Mouse (Mus musculus) neutrophil, adult 5-6 weeks (primary cell): ENCODE data around the gene Ablim1. TPM values are rescaled to one million over a fixed set of nuclear protein-coding genes. Genes with fewer than 3 reads are reported as not detected.

Source experiments
- ATAC-seq: fragments of 151-379, 151-347 bp; 2 replicates; pipeline ENCODE4 v1.8.0; 2017; ENCODE audit warnings: mild to moderate bottlenecking, moderate TSS enrichment; ENCODE audit not compliant: insufficient number of reproducible peaks, poor library complexity, low FRiP score, severe bottlenecking; ENCODE audit errors: extremely low read depth
- total RNA-seq: library from RNA; stranded (forward); fragments of 200-1000 nt; gene quantifications from 2 replicates; pipeline ENCODE4 v1.2.3, GENCODE M21; 2017

Ablim1 gene
- total RNA-seq, 1 experiment from 2014 or later: 255 TPM

DNA sequence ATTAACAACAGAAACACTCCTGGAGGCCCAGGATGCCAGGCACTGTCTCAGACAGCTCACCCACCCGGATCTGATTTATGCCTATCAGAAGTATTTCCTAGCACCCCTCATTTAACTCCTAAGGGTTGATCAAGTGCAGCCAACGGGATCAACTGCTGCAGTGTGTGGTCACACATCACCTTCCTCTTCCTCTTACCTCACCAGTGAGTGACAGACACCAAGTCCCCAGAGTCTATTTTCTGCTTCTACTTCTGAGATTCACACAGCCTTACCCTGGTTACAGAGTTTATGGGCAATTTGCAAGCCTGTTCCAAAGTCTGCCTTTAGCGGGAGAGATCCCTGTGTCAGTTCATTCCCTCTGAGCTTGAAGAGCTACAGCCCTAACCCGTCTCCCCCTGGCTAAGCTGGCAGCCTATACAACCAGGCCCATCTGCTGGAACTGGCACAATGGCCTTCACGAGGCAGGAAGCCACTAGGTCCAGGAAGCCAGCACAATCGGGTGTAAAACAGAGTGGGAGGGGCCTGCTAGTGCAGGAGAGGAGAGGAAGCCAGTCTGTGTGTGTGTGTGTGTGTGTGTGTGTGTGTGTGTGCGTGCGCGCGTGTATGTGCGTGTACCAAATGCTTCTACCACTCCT lies 191.1 kb downstream of the Ablim1 start:
- peak; percentile 49 for ATAC-seq

DNA sequence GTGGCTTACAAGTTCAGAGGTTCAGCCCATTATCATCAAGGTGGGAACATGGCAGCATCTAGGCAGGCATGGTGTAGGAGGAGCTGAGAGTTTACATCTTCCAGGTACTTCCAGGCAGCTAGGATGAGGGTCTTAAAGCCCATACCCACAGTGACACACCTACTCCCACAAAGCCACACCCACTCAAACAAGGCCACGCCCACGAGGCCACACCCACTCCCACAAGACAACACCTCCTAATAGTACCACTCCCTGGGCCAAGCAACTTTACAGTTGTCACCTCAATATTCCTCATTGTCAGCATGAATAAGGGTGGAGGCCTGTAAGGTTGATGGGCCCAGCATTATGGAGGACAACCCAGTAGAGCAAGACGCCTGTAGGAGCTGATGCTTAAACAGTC lies 192.5 kb downstream of the Ablim1 start:
- no peak for ATAC-seq

DNA sequence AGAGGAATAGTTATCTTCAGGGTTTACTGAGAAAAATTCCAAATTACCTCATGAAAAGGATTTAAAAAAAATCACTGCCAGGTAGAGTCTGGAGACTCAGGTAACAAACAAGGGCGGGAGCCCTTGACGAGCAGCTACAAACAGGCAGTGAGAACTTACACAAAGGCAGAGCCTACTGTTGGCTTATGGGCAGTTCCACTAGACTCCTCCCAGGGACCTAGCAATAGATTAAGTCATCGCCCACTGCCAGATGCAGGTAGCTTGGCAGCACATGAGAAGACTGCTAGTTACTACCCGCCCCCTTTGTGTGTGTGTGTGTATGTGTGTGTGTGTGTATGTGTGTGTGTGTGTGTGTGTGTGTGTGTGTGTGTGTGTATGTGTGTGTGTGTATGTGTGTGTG lies 193.7 kb downstream of the Ablim1 start:
- ATAC-seq: peak; percentile 14; the same call in 1 of the 2 replicates

DNA sequence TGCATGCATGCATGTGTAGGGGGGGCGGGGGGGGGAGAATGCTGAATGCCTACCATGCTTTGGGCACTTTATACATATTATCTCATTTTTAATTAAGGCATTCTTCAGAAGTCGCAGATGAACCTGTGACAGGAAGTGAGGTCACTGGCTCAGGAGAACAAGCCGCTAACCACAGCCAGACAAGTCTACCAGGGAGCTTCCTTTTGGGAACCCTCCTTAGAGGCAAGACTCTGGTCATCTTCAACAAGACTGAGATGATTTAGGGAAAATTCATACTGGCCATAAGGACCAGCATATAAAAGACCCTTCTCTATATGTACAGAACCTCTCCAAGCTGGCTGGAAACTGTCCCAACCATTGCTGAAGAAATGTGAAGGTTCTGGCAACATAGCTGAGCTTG lies 195.1 kb downstream of the Ablim1 start:
- ATAC-seq: no peak

DNA sequence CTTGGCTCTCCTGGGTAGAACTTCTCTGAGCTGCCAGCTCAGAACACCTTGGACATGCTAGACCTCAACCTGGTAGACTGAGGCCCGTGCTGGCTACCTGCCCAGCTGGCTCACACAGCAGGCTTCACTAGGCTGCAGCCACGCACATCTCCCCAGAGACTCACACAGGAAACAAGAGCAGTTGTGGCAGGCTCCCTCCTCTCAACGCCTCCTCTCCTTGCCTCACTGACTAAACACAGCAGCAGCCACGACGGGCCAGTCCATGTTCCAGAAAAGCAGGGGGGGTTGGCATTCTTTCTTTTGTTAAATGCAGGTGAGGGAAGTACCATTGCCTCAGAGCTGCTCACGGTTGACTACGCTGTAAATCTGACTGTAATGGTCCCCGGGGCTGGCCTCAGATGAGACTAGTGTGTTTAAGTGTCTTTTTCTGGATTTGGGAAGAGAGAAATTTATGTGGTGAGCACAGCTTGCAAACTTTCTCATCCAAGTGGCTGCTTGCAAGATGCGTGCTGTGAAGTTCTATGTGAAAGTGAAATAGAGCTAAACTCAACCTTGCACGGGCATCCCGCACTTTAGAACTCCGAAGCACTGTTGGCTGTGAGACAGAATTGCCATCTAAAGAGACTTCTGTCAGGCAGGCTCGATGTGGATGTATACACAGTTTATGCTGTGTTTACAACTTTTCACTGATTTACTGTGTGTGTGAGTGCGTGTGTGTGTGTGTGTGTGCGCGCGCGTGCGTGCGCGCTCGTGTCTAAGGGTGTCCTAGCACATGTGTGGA lies 195.7 kb downstream of the Ablim1 start:
- ATAC-seq: peak; percentile 85

DNA sequence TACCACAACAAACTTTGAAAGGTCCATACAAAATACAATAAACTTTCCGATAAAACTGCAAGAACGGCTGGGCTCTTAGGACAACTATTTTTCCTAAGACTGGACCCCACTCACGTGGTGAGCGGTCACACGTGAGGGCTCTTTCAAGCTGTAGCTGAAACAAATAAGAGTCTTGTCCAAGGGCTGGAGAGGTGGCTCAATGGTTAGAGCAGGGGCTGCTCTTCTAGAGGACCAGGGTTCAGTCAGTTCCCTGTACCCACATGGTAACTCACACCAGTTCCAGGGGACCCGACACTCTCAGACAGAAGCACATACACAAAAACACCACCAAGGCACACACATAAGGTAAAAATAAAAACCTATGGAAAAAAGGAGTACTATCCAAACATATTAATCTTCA lies 197.0 kb downstream of the Ablim1 start:
- no peak for ATAC-seq

DNA sequence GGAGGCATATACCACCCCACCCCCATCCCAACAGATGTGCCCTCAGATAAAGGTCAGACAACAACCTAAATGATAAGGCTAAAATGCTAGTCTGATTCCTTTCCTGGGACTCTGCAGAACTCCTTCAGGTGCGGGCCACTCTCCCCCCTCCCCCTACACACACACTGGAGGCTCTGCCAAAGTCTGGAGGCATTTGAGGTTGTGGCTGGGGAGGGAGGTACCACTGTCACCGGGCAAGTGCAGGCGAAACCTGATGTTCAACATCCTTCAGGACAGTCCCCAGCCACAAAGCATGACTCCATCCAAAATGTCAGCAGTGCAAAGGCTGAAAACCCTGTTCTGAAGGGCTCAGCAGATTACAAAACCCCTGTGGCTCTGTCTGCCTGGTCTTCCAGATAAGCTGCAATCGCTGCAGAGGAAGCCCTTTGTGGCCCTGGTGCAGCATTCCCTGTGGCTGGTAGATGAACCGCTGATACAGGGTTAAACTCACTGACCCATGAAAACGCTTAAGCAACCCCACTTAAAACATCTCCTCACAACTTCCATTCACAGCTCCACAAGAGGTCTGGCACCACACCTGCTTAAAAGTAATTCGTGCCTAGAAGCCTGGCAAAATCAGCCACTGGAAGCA lies 197.7 kb downstream of the Ablim1 start:
- ATAC-seq: no peak

DNA sequence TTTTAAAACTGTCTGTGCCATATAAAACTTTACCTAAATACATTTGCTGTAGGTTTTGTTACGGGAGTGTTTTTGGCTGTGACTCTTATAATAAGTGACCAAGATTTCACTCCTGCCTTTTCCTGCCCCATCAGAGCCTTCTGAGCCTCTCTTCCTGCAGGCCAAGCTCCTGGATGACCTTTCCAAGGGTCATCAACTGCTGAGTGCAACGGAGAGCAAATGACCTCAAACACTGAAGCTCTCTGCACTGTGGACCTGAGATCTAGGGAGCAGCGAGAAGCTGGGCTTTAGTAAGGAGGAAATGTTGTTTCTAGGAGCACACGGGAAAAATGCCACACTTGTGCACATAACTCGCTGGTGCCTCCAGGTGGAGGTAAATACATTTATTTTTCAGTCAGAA lies 199.0 kb downstream of the Ablim1 start:
- ATAC-seq: no peak

DNA sequence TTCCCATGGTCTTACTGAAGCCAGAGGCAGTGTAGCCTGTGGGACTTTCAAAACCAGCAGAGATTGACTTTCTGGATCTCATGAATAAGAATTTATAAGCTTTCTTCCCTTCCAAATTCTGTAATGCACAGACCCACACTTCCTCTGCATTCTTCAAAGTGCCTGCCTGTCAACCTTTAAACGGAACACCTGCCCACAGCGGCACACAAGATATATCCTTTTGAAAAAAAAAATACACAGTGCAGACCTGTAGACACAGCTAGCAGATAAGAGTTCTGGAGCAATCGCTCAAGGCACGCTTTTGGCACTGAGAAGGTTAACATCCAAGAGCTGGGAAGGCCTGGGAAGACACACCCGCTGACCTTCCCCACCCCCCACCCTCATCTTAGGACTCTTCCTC lies 199.8 kb downstream of the Ablim1 start:
- ATAC-seq: no peak

DNA sequence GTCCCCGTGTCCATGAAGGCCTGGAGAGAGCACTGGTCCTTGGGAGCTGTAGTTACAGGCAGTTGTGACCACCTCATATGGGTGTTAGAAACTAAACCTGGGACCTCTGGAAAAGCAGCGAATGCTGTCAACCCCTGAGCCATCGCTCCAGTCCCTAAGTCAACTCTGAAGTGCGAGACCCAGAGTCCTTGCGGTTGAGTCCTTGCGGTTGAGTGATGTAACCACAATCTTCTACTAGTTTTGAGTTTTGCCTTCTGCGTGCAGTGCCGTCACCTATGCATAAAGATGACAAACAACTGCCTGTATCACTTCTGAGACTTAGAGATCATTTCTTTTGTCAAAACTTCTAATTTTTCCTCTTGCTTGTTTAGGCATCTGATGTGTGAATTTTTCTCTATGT lies 200.7 kb downstream of the Ablim1 start:
- no peak for ATAC-seq

DNA sequence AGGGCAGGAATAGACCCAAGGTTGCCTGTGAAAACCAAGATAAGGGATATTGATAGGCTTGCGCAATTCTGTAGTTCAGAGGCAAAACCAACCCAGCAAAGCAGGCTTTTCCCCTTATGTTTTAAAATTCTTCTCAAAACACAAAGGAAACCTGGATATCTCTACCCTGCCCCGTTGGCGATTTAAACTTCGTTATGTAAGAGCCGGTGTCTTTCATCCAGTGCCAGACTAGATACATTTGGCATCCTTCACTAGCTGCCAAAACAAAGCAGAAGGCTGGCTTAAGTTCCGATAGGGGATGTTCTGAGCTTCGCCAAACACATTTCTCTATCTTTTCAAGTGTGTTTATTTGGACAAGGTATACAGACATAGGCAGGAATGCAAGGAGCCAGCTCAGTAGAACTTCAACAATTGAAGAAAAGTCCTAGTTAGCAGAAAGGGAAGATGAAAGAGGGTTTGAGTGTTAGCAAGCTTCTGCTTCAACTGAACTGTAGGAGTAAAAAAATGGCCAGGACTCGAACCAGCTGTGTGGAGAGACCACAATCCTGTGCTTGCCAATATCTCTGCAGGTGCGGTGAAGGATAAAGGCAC lies 201.8 kb downstream of the Ablim1 start:
- ATAC-seq: 0 out of 2 replicates have a peak, but pooled peaks have one; percentile 16

DNA sequence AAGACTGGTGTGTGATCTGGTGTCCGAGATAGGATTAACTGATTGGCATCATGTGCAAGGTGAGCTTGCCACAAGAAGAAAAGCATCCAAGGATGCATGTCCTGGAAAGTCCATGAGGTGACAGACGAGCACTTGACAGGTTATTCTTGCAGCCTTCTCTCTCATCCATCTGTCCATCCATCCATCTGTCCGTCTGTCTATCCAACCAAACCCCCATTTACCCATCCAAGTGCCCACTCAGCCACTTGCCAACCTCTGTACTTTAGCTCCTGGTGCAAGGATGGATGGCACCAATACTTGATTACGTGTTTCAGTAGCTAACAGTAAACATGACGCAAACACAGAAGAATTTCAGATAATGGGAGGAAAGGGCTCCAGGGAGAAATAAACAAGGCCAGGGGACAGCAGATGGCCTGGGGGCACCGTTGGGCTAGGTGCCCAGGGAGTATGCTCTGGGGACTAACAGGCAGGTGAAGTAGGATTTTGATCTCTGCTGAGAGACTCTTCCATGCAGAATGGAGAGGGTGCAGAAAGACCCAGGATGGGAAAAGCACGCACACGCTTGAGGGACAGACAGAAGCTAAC lies 202.4 kb downstream of the Ablim1 start:
- no peak for ATAC-seq

DNA sequence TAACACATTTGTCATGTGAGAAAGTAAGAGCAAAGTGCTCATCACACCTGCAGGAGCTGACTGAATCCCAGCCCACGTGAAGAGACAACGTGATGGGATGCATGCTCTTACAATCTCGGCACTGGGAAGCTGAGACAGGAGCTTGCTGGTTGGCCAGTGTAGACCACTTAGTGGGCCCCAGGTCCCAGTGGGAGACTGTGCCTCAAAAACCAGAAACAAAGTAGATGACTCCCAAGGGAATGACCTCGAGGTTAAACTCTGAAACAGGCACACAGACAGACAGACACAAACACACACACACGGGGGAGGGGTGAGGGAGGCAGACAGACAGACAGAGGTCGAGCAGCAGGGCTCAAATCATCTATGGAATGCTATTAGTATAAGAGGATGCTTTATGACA lies 203.4 kb downstream of the Ablim1 start:
- ATAC-seq: no peak

DNA sequence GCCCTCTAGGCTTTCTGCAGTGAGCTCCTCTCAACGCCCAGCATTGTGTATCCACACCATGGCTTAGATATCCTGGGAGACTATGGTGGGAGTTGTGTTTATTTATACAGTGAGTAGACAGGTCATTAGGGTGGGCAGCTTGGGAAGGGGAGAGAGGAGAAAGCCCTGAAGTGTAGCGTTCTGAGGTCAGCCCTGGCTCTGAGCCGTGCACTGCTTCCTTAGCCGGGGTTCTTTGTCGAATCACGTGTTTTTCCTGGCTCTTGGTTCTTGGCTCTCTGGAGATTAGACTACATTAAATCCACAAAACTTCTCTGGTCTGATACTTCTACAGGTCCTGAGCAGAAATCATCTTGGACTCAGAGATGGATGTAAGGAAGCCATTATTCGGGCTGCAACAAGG lies 205.1 kb downstream of the Ablim1 start:
- no peak for ATAC-seq

DNA sequence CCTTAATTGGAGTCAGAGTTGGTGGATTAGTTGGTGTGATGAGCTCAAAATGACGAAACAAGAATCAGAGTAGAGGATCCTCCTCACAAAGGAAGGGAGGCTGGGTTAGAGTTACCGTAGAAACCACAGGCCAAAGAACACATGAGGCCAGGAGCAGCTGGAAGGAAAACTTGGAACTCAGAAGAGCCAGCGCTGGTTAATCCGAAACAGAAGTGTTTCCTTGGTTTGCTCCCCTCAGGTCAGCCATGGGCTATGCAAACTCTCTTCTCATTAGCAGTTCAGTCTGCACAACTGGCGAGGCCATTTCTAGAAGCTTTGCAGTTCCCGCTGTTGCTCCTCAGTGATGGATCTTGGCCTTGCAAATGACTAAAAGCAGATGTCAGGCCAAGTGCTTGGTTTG lies 208.2 kb downstream of the Ablim1 start:
- ATAC-seq: no peak

DNA sequence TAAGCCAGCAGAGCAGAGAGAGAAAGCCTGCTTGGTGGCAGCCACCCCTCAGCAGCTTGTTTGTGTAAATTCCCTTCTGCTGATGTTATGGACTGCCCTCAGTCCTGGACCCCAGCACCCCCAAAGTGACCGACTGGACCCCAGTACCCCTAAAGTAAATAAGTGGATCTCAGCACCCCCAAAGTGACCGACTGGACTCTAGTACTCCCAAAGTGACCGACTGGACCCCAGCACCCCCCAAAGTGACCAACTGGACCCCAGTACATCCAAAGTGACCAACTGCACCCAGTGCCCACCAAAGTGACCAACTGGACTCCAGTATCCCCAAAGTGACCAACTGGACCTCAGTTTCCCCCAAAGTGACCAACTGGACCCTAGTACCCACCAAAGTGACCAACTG lies 208.7 kb downstream of the Ablim1 start:
- ATAC-seq: no peak

DNA sequence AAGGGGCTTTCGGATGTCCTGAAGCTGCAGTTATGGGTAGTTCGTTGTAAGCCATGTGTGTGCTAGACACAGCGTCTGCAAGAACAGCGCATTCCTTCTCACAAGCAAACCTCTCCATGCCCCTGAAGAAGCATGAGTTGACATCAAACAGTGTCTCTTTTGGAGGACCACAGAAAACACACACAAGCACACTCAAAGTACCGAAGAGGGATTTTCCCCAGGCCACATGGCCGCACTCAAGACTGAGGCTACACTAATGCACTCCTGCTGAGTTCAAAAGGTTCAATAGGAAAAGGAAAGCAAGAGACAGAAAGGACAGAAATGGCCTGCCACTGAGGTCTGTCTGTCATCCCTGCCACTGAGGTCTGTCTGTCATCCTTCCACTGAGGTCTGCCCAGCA lies 209.6 kb downstream of the Ablim1 start:
- ATAC-seq: no peak

DNA sequence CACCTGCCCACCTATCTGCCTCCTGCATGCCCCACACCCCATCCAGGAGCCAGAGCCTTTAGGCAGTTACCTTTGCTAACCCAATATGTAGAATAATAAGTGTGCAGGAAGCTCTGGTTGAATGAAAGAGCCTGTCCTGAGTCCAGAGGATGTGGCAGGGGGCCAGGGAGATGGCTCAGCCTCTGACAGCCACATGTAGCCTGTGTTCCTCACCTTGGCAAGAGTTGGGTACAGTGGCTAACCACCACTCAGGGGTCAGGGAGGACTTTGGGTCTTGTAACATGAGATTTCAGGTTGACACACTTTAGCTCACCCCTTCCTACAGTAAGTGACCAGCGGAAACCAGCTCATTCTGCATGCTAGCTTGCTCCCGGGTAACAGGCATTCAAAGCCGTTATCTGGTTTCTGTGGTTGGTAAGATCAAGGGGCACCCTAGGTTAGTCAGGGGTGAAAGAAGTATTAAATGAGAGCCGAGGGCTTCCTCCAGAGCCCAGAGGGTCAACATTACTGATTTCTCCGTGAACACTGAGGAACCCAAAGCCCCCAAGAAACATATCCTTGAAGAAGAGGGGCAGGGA lies 210.5 kb downstream of the Ablim1 start:
- ATAC-seq: no peak

DNA sequence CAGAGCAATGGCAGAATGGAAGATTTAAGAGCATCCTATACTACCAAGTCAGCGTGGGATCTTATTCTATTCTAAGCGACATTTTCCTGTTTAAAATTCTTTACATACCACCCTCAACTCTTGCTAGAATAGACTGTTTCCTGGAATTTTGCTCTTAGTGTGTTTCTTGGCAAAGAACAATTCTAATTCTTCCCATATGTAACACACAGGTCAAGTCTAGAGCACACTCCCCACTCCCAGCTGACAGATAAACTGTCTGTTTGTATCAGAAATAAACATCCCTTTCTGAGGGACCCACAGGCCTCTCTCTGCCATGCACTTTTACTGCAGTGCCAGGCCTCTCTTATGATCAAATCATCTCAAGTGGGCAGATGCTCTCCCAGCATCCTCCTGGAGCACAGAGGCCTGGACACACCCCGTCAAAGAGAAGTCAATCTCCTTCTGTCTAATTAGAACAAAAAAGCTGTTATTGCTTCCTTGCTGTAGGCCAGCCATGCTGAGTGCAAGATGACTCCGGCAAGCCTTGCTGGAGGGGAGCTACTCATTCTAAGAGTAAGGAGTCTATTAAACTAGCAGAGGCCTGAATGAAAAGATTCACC lies 211.3 kb downstream of the Ablim1 start:
- ATAC-seq: no peak
